Mouse (Mus musculus): ENCODE results near the gene C3ar1. TPM values are rescaled to one million over a fixed set of nuclear protein-coding genes. Genes with fewer than 3 reads are reported as not detected.

C3ar1 gene
- polyA plus RNA-seq (2015; fragmentation: Illumina TruSeq; extraction: RNeasy Lipid Tissue Mini Kit (QIAGEN cat#74804); ENCODE audit: insufficient read depth, low read depth, low replicate concordance) = 1.1 TPM

DNA sequence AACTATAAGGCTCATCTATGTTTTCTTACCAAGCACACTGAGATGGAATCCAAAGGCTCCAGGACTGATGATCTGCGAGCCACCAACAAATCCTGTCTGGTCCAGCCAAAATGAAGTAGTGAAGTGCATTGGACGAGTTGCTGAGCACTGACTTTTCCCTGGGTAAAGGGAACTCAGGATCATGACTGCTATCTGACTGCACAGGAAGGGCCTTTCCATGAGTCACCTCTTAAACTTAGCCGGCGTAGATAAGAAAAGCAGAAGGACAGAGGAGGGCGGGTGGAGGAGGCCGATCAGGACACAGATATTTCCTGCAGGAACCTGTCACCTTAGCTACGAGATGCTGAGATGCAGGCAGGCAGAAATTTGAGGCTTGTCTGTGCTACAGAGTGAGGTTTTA is at the start of gene C3ar1:
Gene C3ar1 (minus strand): TSS at position 207 of the 400 bp plus-strand sequence.

DNA sequence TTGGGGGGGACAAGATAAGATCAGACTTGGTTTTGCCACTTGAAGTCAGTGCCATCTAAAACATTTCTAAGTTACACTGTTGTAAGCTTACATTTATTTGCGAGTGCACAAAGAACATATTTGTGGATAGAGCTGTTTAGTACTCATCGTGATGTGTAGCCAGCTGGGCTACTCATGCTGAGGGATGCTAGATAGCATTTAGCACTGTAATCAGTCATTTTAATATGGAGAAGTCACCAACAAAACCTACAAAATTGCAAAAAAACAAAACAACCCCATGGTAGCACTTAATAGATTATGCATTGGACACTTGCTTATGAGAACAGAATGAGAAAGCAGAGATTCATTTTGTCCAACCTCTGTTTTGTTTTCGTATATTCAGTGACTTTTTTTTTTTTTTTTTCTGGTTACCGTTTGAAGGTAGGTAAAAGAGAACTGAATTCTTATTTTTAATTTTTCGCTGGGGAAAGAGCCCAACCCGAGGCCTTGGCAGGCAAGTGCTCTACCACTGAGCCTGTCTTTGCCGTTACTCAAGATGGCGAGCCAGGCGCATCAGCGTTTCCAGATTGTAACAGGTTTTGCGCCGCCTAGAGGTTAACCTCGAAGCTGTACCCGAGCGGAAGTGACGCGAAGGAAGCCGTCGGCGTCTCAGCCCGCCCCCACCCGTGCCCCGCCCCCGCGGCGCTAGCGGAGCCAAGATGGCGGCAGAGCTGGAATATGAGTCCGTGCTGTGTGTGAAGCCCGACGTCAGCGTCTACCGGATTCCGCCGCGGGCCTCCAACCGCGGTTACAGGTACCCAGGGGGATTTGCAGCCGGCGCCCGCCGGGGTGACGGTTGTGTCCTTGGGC is 18.1 kb upstream of the C3ar1 start, which contains the start of gene Necap1:
Gene Necap1 (plus strand): TSS at position 604 of the 849 bp plus-strand sequence.

DNA sequence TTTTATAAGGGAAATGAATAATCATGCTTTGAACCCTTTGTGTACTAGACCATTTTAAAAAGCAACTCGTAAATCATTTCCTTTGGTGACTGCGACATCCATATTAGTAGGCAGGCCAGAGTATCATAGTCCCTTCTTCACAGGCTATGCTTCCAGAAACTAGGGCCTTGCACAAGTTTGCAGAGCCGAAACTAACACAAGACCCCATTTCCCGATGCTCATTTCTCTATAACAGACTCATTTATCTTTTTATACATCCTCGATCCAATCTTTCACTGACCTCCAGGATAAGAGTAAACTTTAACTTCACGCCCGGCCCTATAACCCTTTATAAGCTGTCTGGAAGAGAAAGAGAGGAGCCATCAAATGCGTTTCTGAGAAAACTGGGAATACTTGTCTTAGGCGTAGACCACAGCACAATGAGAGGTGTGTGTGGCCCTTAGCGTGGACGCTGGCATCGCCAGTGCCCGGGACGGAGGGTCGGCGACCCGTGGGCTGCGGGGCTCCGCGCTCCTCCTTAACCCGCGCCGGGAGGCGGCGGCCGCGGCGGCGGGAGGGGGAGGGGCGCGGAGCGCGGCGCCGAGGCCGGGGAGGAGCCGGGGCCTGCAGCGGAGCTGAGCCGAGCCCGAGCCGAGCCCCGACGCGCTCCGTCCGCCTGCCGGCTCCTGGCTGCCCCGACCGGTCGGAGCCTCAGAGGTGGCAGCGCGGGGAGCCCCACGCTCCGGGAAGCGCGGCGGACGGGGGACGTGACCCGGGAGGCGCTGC is 36.5 kb downstream of the C3ar1 start, which contains the start of gene Foxj2:
Gene Foxj2 (plus strand): TSS at position 609 of the 765 bp plus-strand sequence.

DNA sequence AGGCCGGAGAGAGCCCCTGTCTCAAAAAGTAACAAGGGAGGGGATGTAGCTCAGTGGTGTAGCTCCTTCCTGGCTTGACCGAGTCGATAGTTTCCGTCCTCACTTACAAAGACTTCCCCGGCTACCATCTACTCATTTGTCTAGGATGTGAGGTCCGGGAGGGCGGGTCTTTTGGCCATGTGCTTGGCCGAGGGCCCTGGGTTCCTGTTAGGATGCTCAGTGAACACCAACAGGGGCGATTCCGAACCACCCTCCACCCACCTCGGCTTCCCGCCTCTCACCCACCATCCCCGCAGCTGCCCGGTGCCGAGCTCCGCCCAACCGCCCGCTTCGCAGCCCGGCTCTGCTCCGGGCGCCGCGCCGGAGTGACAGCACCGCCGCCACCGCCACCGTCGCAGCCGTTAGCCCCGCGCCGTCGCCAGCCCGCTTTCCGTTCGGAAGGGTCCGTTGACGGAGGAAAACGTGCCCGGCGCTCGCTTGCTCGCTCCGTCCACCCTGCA is 54.6 kb downstream of the C3ar1 start, which contains the start of gene Slc2a3:
Gene Slc2a3 (minus strand): TSS at position 340 of the 500 bp plus-strand sequence.

Other genes with a start within 250 kb of the C3ar1 start
- not detected for gene Gdf3, start 246.1 kb downstream of the C3ar1 start, polyA plus RNA-seq (2015; fragmentation: Illumina TruSeq; extraction: RNeasy Lipid Tissue Mini Kit (QIAGEN cat#74804); ENCODE audit: insufficient read depth, low read depth, low replicate concordance)
- gene Dppa3, start 229.8 kb downstream of the C3ar1 start, polyA plus RNA-seq (2015; fragmentation: Illumina TruSeq; extraction: RNeasy Lipid Tissue Mini Kit (QIAGEN cat#74804); ENCODE audit: insufficient read depth, low read depth, low replicate concordance) = not detected
- gene Nanog, start 148.7 kb downstream of the C3ar1 start, polyA plus RNA-seq (2015; fragmentation: Illumina TruSeq; extraction: RNeasy Lipid Tissue Mini Kit (QIAGEN cat#74804); ENCODE audit: insufficient read depth, low read depth, low replicate concordance) = not detected
- 0.66 TPM for gene Slc2a3, start 54.5 kb downstream of the C3ar1 start, polyA plus RNA-seq (2015; fragmentation: Illumina TruSeq; extraction: RNeasy Lipid Tissue Mini Kit (QIAGEN cat#74804); ENCODE audit: insufficient read depth, low read depth, low replicate concordance)
- 5.9 TPM for gene Foxj2, start 36.2 kb downstream of the C3ar1 start, polyA plus RNA-seq (2015; fragmentation: Illumina TruSeq; extraction: RNeasy Lipid Tissue Mini Kit (QIAGEN cat#74804); ENCODE audit: insufficient read depth, low read depth, low replicate concordance)
- 10.5 TPM for gene Necap1, start 18.3 kb upstream of the C3ar1 start, polyA plus RNA-seq (2015; fragmentation: Illumina TruSeq; extraction: RNeasy Lipid Tissue Mini Kit (QIAGEN cat#74804); ENCODE audit: insufficient read depth, low read depth, low replicate concordance)
- 1.3 TPM for gene Clec4a1, start 65.7 kb upstream of the C3ar1 start, polyA plus RNA-seq (2015; fragmentation: Illumina TruSeq; extraction: RNeasy Lipid Tissue Mini Kit (QIAGEN cat#74804); ENCODE audit: insufficient read depth, low read depth, low replicate concordance)
- gene Clec4a3, start 96.4 kb upstream of the C3ar1 start, polyA plus RNA-seq (2015; fragmentation: Illumina TruSeq; extraction: RNeasy Lipid Tissue Mini Kit (QIAGEN cat#74804); ENCODE audit: insufficient read depth, low read depth, low replicate concordance) = 2.5 TPM
- not detected for gene Clec4a4, start 134.2 kb upstream of the C3ar1 start, polyA plus RNA-seq (2015; fragmentation: Illumina TruSeq; extraction: RNeasy Lipid Tissue Mini Kit (QIAGEN cat#74804); ENCODE audit: insufficient read depth, low read depth, low replicate concordance)
- gene Clec4b1, start 193.8 kb upstream of the C3ar1 start, polyA plus RNA-seq (2015; fragmentation: Illumina TruSeq; extraction: RNeasy Lipid Tissue Mini Kit (QIAGEN cat#74804); ENCODE audit: insufficient read depth, low read depth, low replicate concordance) = not detected

Data from pancreas, adult 10 weeks (tissue).